In the genomic region with DNA sequence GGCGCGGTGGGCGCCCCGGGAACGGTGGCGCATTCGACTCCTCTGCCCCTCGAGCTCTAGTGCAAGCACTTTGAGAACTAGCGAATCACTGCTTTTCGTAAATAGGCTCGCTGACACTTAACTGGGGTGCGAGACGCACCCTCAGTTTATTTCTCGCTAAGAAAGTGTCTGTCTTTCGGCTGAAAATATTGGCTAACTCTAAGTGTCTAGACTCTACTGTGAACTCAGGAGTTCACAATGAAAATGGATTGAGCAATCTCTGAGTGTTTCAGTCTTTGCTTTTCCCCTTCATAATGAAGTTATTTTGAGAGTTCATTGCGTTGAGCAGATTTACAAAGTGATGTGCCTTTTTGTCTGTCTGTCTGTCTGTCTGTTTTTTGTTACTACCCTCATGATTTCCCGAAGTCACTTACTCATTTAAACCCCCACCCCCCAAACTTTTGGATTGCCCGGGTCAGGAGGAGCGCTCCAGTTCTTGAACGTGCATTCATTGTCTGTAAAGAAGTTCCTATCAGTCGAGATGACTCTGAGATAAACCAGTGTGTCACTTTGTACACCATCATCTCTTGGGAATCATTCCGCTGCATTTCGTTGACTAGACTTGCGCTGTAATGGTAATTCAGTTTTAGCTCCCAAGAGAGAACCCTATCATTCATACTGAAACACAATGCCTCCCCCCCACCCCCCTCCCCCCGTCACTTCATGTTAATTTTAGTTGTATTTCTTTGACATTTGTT, we compare ENCODE assay signal across 8 mouse cellular contexts. TPM values are rescaled to one million over a fixed set of nuclear protein-coding genes. Genes with fewer than 3 reads are reported as not detected.
A peak's percentile ranks its signal among the peaks of the same experiment; 100 is the strongest.
DNase-seq lines count a peak whose midpoint lies in the region; ATAC-seq and TF ChIP-seq lines count a peak whose summit lies in the region.

No protein-coding gene starts in this region.

- peaks cover 16% of the 10 kb centered on the region for H3K4me1 ChIP-seq in kidney, adult 2 months (ENCODE audit: control insufficient read depth, insufficient read depth, low read length)
- no peaks in the 10 kb centered on the region for H3K4me1 ChIP-seq in bone marrow, adult 2 months (ENCODE audit: control insufficient read depth, insufficient read depth, low read length)
- no peaks in the 10 kb centered on the region for H3K4me1 ChIP-seq in hindbrain, embryonic 11.5 days (replicated peaks; ENCODE audit: control insufficient read depth, insufficient read depth, low read length)

- peak overlapping the region; percentile 81 for H3K27ac ChIP-seq in kidney, adult 2 months (ENCODE audit: insufficient read depth, low read depth, low read length)
- H3K27ac ChIP-seq in bone marrow, adult 2 months (ENCODE audit: control insufficient read depth, insufficient read depth, low read depth, low read length, poor library complexity), result no peak overlapping the region; the same call in 1 of the 2 replicates
- peak overlapping the region; percentile 90 for H3K27ac ChIP-seq in hindbrain, embryonic 11.5 days (ENCODE audit: low read depth, low read length)

- peak overlapping the region; percentile 76 for H3K4me2 ChIP-seq in hindbrain, embryonic 11.5 days (replicated peaks; ENCODE audit: low read depth, low read length)

- ATAC-seq in hindbrain, embryonic 11.5 days (ENCODE audit: low FRiP score), result no peak
- ATAC-seq in megakaryocyte progenitor cell, adult 5-6 weeks (replicated peaks; ENCODE audit: poor library complexity), result 0 out of 2 replicates have a peak, but pooled peaks have one; percentile 2

- no peaks in the 10 kb centered on the region for H3K36me3 ChIP-seq in kidney, adult 2 months (ENCODE audit: control insufficient read depth, insufficient read depth, low read length)
- no peaks in the 10 kb centered on the region for H3K36me3 ChIP-seq in hindbrain, embryonic 11.5 days (ENCODE audit: control insufficient read depth, insufficient read depth, low read length)

- H3K27me3 ChIP-seq in kidney, adult 2 months (replicated peaks; ENCODE audit: control insufficient read depth, insufficient read depth, low read length), result no peaks in the 10 kb centered on the region
- no peaks in the 10 kb centered on the region for H3K27me3 ChIP-seq in hindbrain, embryonic 11.5 days (ENCODE audit: control insufficient read depth, insufficient read depth, low read length)

- TF ChIP-seq CTCF in kidney, adult 2 months (conservative IDR thresholded peaks at IDR 0.05; ENCODE audit: insufficient read depth, insufficient read length, low read depth, low read length), result no peak
- no peak for TF ChIP-seq CTCF in bone marrow, adult 2 months (IDR thresholded peaks at IDR 0.05; ENCODE audit: control insufficient read depth, insufficient read depth, low read length)

- no peak for TF ChIP-seq POLR2A in kidney, adult 2 months (IDR thresholded peaks at IDR 0.05; ENCODE audit: low read depth, low read length)
- TF ChIP-seq POLR2A in bone marrow, adult 2 months (IDR thresholded peaks at IDR 0.05; ENCODE audit: borderline replicate concordance, control insufficient read depth, low read depth, low read length), result no peak

- peak overlapping the region; percentile 90 for H3K9ac ChIP-seq in hindbrain, embryonic 11.5 days (ENCODE audit: low read depth, low read length)

- peak overlapping the region; percentile 73 for H3K4me3 ChIP-seq in kidney, adult 2 months (ENCODE audit: insufficient read depth, low read depth, low read length)
- H3K4me3 ChIP-seq in bone marrow, adult 2 months (replicated peaks; ENCODE audit: control insufficient read depth, low read depth, low read length), result peak overlapping the region; percentile 78
- H3K4me3 ChIP-seq in hindbrain, embryonic 11.5 days (ENCODE audit: low read depth, low read length), result peak overlapping the region; percentile 87

- WGBS in kidney, adult 2 months, result 6% methylated on average over 25 of the region's 25 CpGs
- WGBS in bone marrow, adult 2 months, result 12% methylated on average over 25 of the region's 25 CpGs
- WGBS in hindbrain, embryonic 11.5 days, result under 1% methylated on average over 23 of the region's 25 CpGs

- no peak for DNase-seq in kidney, adult 2 months
- no peak for DNase-seq in kidney, postnatal 4 days
- DNase-seq in hindbrain, embryonic 11.5 days (ENCODE audit: low spot score), result peak; percentile 42
- no peak for DNase-seq in gastrocnemius, adult 18-20 months (ENCODE audit: low spot score)
- no peak for DNase-seq in kidney, adult 18-20 months
- no peak for DNase-seq in layer of hippocampus, postnatal 36 days

- H3K9me3 ChIP-seq in hindbrain, embryonic 11.5 days (ENCODE audit: control insufficient read depth, low read length), result no peaks in the 10 kb centered on the region

RNA-seq across cellular contexts. Expression of gene Akap13, which starts 1.0 kb away (rescaled TPM):
- polyA plus RNA-seq in kidney, adult 2 months (2012; rRNA removed), result 12.0 and 13.2 TPM in 2 replicates
- 63.7 and 107 TPM in 2 replicates for polyA plus RNA-seq in bone marrow, adult 2 months (2011; ENCODE audit: insufficient read depth, insufficient read length, low replicate concordance, missing spikeins)
- polyA plus RNA-seq in hindbrain, embryonic 11.5 days (2014; fragmentation: Nextera tagmentation; extraction: Ambion mirVana), result 25.0 and 32.1 TPM in 2 replicates
- total RNA-seq in megakaryocyte progenitor cell, adult 5-6 weeks (2015), result 69.3 and 93.1 TPM in 2 replicates
- total RNA-seq in megakaryocyte progenitor cell, adult 5-6 weeks (2017), result 165 and 173 TPM in 2 replicates
- total RNA-seq in gastrocnemius, adult 18-20 months (2021), result 10 to 100 TPM; 64.0 to 65.2 TPM
- total RNA-seq in layer of hippocampus, postnatal 36 days (2021), result 10 to 100 TPM; 70.0 to 78.7 TPM
